Mouse (Mus musculus): ENCODE data around the gene Dlx6. TPM values are rescaled to one million over a fixed set of nuclear protein-coding genes. Genes with fewer than 3 reads are reported as not detected.
A peak's percentile ranks its signal among the peaks of the same experiment; 100 is the strongest.

Gene Dlx6
- polyA plus RNA-seq, 1 experiment from 2014 or later: 0.19 TPM

GRCm38 (mm10) chr6:6870876-6871420 is 7.8 kb downstream of the Dlx6 start:
- no peak for ATAC-seq (replicated peaks; ENCODE audit: insufficient number of reproducible peaks, insufficient read depth, low FRiP score, low read depth)

GRCm38 (mm10) chr6:6871692-6872091 is 8.6 kb downstream of the Dlx6 start:
- no peak overlapping the region for H3K9ac ChIP-seq
- H3K27me3 ChIP-seq: peaks cover 96% of the 10 kb centered on the region
- no peaks in the 10 kb centered on the region for H3K9me3 ChIP-seq (replicated peaks)
- no peak overlapping the region for H3K4me2 ChIP-seq
- no peaks in the 10 kb centered on the region for H3K36me3 ChIP-seq
- no peak for ATAC-seq (replicated peaks; ENCODE audit: insufficient number of reproducible peaks, insufficient read depth, low FRiP score, low read depth)
- no peak overlapping the region for H3K27ac ChIP-seq
- 7% methylated on average over 5 of the region's 5 CpGs for WGBS
- H3K4me1 ChIP-seq (replicated peaks): peaks cover 9% of the 10 kb centered on the region
- H3K4me3 ChIP-seq: no peak overlapping the region

More at GRCm38 (mm10) chr6:6870876-6871420, 7.8 kb downstream of the Dlx6 start:
- Histone ChIP-seq H3K27ac (no peak overlapping the region), H3K4me2 (no peak overlapping the region), H3K4me1 (replicated peaks) (peaks cover 9% of the 10 kb centered on the region), H3K9ac (no peak overlapping the region), H3K27me3 (peaks cover 96% of the 10 kb centered on the region), H3K9me3 (replicated peaks) (no peaks in the 10 kb centered on the region), H3K36me3 (no peaks in the 10 kb centered on the region), H3K4me3 (no peak overlapping the region)
- WGBS: 2% methylated on average over 7 of the region's 7 CpGs

GRCm38 (mm10) chr6:6872873-6873272 is 9.7 kb downstream of the Dlx6 start:
- H3K4me1 ChIP-seq (replicated peaks): peaks cover 9% of the 10 kb centered on the region
- no peak for ATAC-seq (replicated peaks; ENCODE audit: insufficient number of reproducible peaks, insufficient read depth, low FRiP score, low read depth)
- no peak overlapping the region for H3K27ac ChIP-seq
- no peaks in the 10 kb centered on the region for H3K9me3 ChIP-seq (replicated peaks)
- WGBS: 2% methylated on average over 5 of the region's 5 CpGs
- no peaks in the 10 kb centered on the region for H3K36me3 ChIP-seq
- peaks cover 98% of the 10 kb centered on the region for H3K27me3 ChIP-seq
- no peak overlapping the region for H3K4me3 ChIP-seq
- no peak overlapping the region for H3K9ac ChIP-seq
- H3K4me2 ChIP-seq: no peak overlapping the region

- Histone ChIP-seq H3K27ac (no peak overlapping the region), H3K36me3 (no peaks in the 10 kb centered on the region), H3K9ac (no peak overlapping the region), H3K9me3 (replicated peaks) (no peaks in the 10 kb centered on the region), H3K27me3 (peaks cover 99% of the 10 kb centered on the region), H3K4me3 (no peak overlapping the region), H3K4me1 (replicated peaks) (peaks cover 16% of the 10 kb centered on the region), H3K4me2 (no peak overlapping the region)
- no peak for ATAC-seq (replicated peaks; ENCODE audit: insufficient number of reproducible peaks, insufficient read depth, low FRiP score, low read depth)
- 3% methylated on average over 19 of the region's 19 CpGs for WGBS
Observed at GRCm38 (mm10) chr6:6873476-6874072, 10.4 kb downstream of the Dlx6 start.

- WGBS: under 1% methylated on average over 23 of the region's 25 CpGs
- H3K4me2 ChIP-seq: no peak overlapping the region
- H3K4me3 ChIP-seq: peak overlapping the region; percentile 13; the same call in 1 of the 2 replicates
Observed at GRCm38 (mm10) chr6:6874073-6874771, 11.1 kb downstream of the Dlx6 start.

GRCm38 (mm10) chr6:6875136-6875535 is 12.0 kb downstream of the Dlx6 start:
- Histone ChIP-seq H3K9me3 (replicated peaks) (no peaks in the 10 kb centered on the region), H3K4me2 (no peak overlapping the region), H3K4me1 (replicated peaks) (peaks cover 27% of the 10 kb centered on the region), H3K36me3 (no peaks in the 10 kb centered on the region), H3K27me3 (peaks cover 99% of the 10 kb centered on the region), H3K9ac (no peak overlapping the region), H3K27ac (no peak overlapping the region), H3K4me3 (no peak overlapping the region)
- no peak for ATAC-seq (replicated peaks; ENCODE audit: insufficient number of reproducible peaks, insufficient read depth, low FRiP score, low read depth)
- 2% methylated on average over 11 of the region's 11 CpGs for WGBS

More at GRCm38 (mm10) chr6:6874073-6874771, 11.1 kb downstream of the Dlx6 start:
- Histone ChIP-seq H3K4me1 (replicated peaks) (peaks cover 21% of the 10 kb centered on the region), H3K36me3 (no peaks in the 10 kb centered on the region), H3K27ac (no peak overlapping the region), H3K9ac (no peak overlapping the region), H3K27me3 (peaks cover 99% of the 10 kb centered on the region), H3K9me3 (replicated peaks) (no peaks in the 10 kb centered on the region)
- no peak for ATAC-seq (replicated peaks; ENCODE audit: insufficient number of reproducible peaks, insufficient read depth, low FRiP score, low read depth)

GRCm38 (mm10) chr6:6875676-6876075 is 12.5 kb downstream of the Dlx6 start:
- WGBS: 6% methylated on average over 9 of the region's 9 CpGs
- Histone ChIP-seq H3K9ac (no peak overlapping the region), H3K27me3 (peaks cover 99% of the 10 kb centered on the region), H3K4me2 (no peak overlapping the region), H3K27ac (no peak overlapping the region), H3K4me1 (replicated peaks) (peaks cover 30% of the 10 kb centered on the region), H3K36me3 (no peaks in the 10 kb centered on the region), H3K9me3 (replicated peaks) (no peaks in the 10 kb centered on the region), H3K4me3 (no peak overlapping the region)
- no peak for ATAC-seq (replicated peaks; ENCODE audit: insufficient number of reproducible peaks, insufficient read depth, low FRiP score, low read depth)

GRCm38 (mm10) chr6:6876231-6876630 is 13.1 kb downstream of the Dlx6 start:
- peaks cover 36% of the 10 kb centered on the region for H3K4me1 ChIP-seq (replicated peaks)
- no peaks in the 10 kb centered on the region for H3K9me3 ChIP-seq (replicated peaks)
- no peak overlapping the region for H3K4me3 ChIP-seq
- H3K4me2 ChIP-seq: no peak overlapping the region
- H3K36me3 ChIP-seq: no peaks in the 10 kb centered on the region
- H3K9ac ChIP-seq: no peak overlapping the region
- H3K27ac ChIP-seq: no peak overlapping the region
- H3K27me3 ChIP-seq: peaks cover 99% of the 10 kb centered on the region
- ATAC-seq (replicated peaks; ENCODE audit: insufficient number of reproducible peaks, insufficient read depth, low FRiP score, low read depth): no peak
- WGBS: 12% methylated on average over 2 of the region's 2 CpGs

GRCm38 (mm10) chr6:6876731-6877130 is 13.6 kb downstream of the Dlx6 start:
- peaks cover 99% of the 10 kb centered on the region for H3K27me3 ChIP-seq
- 16% methylated on average over 7 of the region's 7 CpGs for WGBS
- no peaks in the 10 kb centered on the region for H3K36me3 ChIP-seq
- ATAC-seq (replicated peaks; ENCODE audit: insufficient number of reproducible peaks, insufficient read depth, low FRiP score, low read depth): no peak
- no peak overlapping the region for H3K4me2 ChIP-seq
- H3K9me3 ChIP-seq (replicated peaks): no peaks in the 10 kb centered on the region
- H3K9ac ChIP-seq: no peak overlapping the region
- H3K27ac ChIP-seq: no peak overlapping the region
- peaks cover 41% of the 10 kb centered on the region for H3K4me1 ChIP-seq (replicated peaks)
- H3K4me3 ChIP-seq: no peak overlapping the region

GRCm38 (mm10) chr6:6877346-6877910 is 14.3 kb downstream of the Dlx6 start:
- ATAC-seq (replicated peaks; ENCODE audit: insufficient number of reproducible peaks, insufficient read depth, low FRiP score, low read depth): no peak
- Histone ChIP-seq H3K4me3 (no peak overlapping the region), H3K4me1 (replicated peaks) (peaks cover 43% of the 10 kb centered on the region), H3K4me2 (no peak overlapping the region), H3K36me3 (no peaks in the 10 kb centered on the region), H3K9me3 (replicated peaks) (no peaks in the 10 kb centered on the region), H3K9ac (no peak overlapping the region), H3K27ac (no peak overlapping the region), H3K27me3 (peaks cover 98% of the 10 kb centered on the region)
- 20% methylated on average over 5 of the region's 5 CpGs for WGBS

GRCm38 (mm10) chr6:6877981-6878840 is 15.1 kb downstream of the Dlx6 start:
- Histone ChIP-seq H3K4me1 (replicated peaks) (peaks cover 43% of the 10 kb centered on the region), H3K9ac (no peak overlapping the region), H3K4me3 (peak overlapping the region; percentile 12; the same call in 1 of the 2 replicates), H3K36me3 (no peaks in the 10 kb centered on the region), H3K4me2 (no peak overlapping the region), H3K27ac (no peak overlapping the region), H3K9me3 (replicated peaks) (no peaks in the 10 kb centered on the region), H3K27me3 (peaks cover 98% of the 10 kb centered on the region)
- WGBS: 8% methylated on average over 34 of the region's 34 CpGs
- ATAC-seq (replicated peaks; ENCODE audit: insufficient number of reproducible peaks, insufficient read depth, low FRiP score, low read depth): no peak

Measured in heart, embryonic 15.5 days (tissue).